Mouse (Mus musculus) WW6 (cell line): ENCODE results near the gene Kif4.

Experiments
- DNase-seq: peaks from one replicate; pipeline ENCODE4 v3.0.0-alpha.2; 2013; ENCODE audit warnings: low read depth, low spot score

Gene Kif4

GRCm38 (mm10) chrX:100625546-100625801 is at the start of gene Kif4:
Gene Kif4 (plus strand): TSS chrX:100625737.
- DNase-seq: no peak

GRCm38 (mm10) chrX:100594791-100595190 is 30.7 kb upstream of the Kif4 start, which contains the start of gene P2ry4:
Gene P2ry4 (minus strand): TSS chrX:100594869.
- no peak for DNase-seq

- DNase-seq: no peak
Measured at GRCm38 (mm10) chrX:100597439-100597838, 28.1 kb upstream of the Kif4 start.

- no peak for DNase-seq
Measured at GRCm38 (mm10) chrX:100599755-100600154, 25.8 kb upstream of the Kif4 start.

- DNase-seq: no peak
Measured at GRCm38 (mm10) chrX:100605314-100605713, 20.2 kb upstream of the Kif4 start, which contains the start of gene Arr3. Gene Arr3 (plus strand): TSS chrX:100605497.

- no peak for DNase-seq
Measured at GRCm38 (mm10) chrX:100618488-100618887, 7.0 kb upstream of the Kif4 start.

GRCm38 (mm10) chrX:100621366-100621765 is 4.2 kb upstream of the Kif4 start:
- DNase-seq: no peak

GRCm38 (mm10) chrX:100624242-100624641 is 1.3 kb upstream of the Kif4 start:
- DNase-seq: no peak

GRCm38 (mm10) chrX:100625146-100625545 is 391 bp upstream of the Kif4 start:
- DNase-seq: no peak

- peak; percentile 68 for DNase-seq
Measured at GRCm38 (mm10) chrX:100625802-100626793, 561 bp downstream of the Kif4 start, which contains the start of gene Pdzd11. Gene Pdzd11 (minus strand): TSS chrX:100626568.

- no peak for DNase-seq
Measured at GRCm38 (mm10) chrX:100629076-100629475, 3.5 kb downstream of the Kif4 start.

- no peak for DNase-seq
Measured at GRCm38 (mm10) chrX:100638477-100638876, 12.9 kb downstream of the Kif4 start.

- no peak for DNase-seq
Measured at GRCm38 (mm10) chrX:100652848-100653247, 27.3 kb downstream of the Kif4 start.

- DNase-seq: no peak
Measured at GRCm38 (mm10) chrX:100664825-100665224, 39.3 kb downstream of the Kif4 start.

- DNase-seq: no peak
Measured at GRCm38 (mm10) chrX:100678204-100678603, 52.7 kb downstream of the Kif4 start.

- no peak for DNase-seq
Measured at GRCm38 (mm10) chrX:100686527-100686926, 61.0 kb downstream of the Kif4 start.

- DNase-seq: no peak
Measured at GRCm38 (mm10) chrX:100687360-100688032, 62.0 kb downstream of the Kif4 start.

- no peak for DNase-seq
Measured at GRCm38 (mm10) chrX:100688033-100688370, 62.5 kb downstream of the Kif4 start.

GRCm38 (mm10) chrX:100696776-100697175 is 71.2 kb downstream of the Kif4 start:
- DNase-seq: no peak

- DNase-seq: no peak
Measured at GRCm38 (mm10) chrX:100708032-100708431, 82.5 kb downstream of the Kif4 start.

- no peak for DNase-seq
Measured at GRCm38 (mm10) chrX:100716173-100716572, 90.6 kb downstream of the Kif4 start.

GRCm38 (mm10) chrX:100728947-100729346 is 103.4 kb downstream of the Kif4 start:
- DNase-seq: no peak
